ENCODE assay signal across 7 mouse cellular contexts in the genomic region with DNA sequence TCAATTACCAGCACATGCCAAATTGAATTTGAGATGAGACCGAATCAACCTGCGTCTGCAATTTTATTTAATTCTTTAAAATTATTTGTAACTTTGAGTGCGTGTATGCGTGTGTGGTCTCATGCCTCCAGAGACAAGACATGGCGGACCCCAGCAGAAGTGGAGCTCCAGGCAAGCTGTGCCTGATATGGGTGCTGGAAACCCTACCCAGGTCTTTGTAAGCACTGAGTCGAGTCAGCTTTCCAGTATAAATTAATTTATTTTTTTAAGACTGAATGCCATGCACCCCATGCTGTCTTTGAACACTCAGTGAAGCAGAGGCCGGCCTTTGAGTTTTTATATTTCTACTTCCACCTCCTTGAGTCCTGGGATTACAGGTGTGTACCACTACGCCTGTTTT. TPM values are rescaled to one million over a fixed set of nuclear protein-coding genes. Genes with fewer than 3 reads are reported as not detected.
A peak's percentile ranks its signal among the peaks of the same experiment; 100 is the strongest.
DNase-seq lines count a peak whose midpoint lies in the region; ATAC-seq and TF ChIP-seq lines count a peak whose summit lies in the region.

No protein-coding gene starts in this region.

- TF ChIP-seq POLR2A in spleen, adult 2 months (IDR thresholded peaks at IDR 0.05; ENCODE audit: low read depth, low read length), result no peak

- peak overlapping the region; percentile 95 for H3K4me2 ChIP-seq in limb, embryonic 13.5 days (replicated peaks)
- H3K4me2 ChIP-seq in stomach, embryonic 15.5 days, result peak overlapping the region; percentile 72

- 0 out of 2 replicates have a peak, but pooled peaks cover 2% of the 10 kb centered on the region for H3K4me1 ChIP-seq in spleen, adult 2 months (ENCODE audit: control insufficient read depth, insufficient read depth, insufficient read length)
- peaks cover 11% of the 10 kb centered on the region for H3K4me1 ChIP-seq in limb, embryonic 13.5 days
- H3K4me1 ChIP-seq in stomach, embryonic 15.5 days, result peaks cover 5% of the 10 kb centered on the region

- ATAC-seq in erythroblast, adult 5-6 weeks (replicated peaks; ENCODE audit: low FRiP score, poor library complexity, severe bottlenecking), result 0 out of 2 replicates have a peak, but pooled peaks have one; percentile 4
- ATAC-seq in limb, embryonic 13.5 days (ENCODE audit: low FRiP score, low read depth), result no peak
- no peak for ATAC-seq in stomach, embryonic 15.5 days (ENCODE audit: insufficient read depth, low FRiP score, low read depth)

- 0 out of 2 replicates have a peak overlapping the region, but pooled peaks have one; percentile 69 for H3K27ac ChIP-seq in spleen, adult 2 months (ENCODE audit: insufficient read depth, low read length)
- H3K27ac ChIP-seq in limb, embryonic 13.5 days, result no peak overlapping the region
- H3K27ac ChIP-seq in stomach, embryonic 15.5 days, result 0 out of 2 replicates have a peak overlapping the region, but pooled peaks have one; percentile 51

- no peaks in the 10 kb centered on the region for H3K9me3 ChIP-seq in limb, embryonic 13.5 days
- no peaks in the 10 kb centered on the region for H3K9me3 ChIP-seq in stomach, embryonic 15.5 days

- peak overlapping the region; percentile 74 for H3K4me3 ChIP-seq in spleen, adult 2 months (ENCODE audit: extremely low read depth, insufficient read depth, insufficient read length)
- peak overlapping the region; percentile 81 for H3K4me3 ChIP-seq in limb, embryonic 13.5 days
- H3K4me3 ChIP-seq in stomach, embryonic 15.5 days (replicated peaks), result peak overlapping the region; percentile 73

- 46% methylated on average over 8 of the region's 8 CpGs for WGBS in spleen, adult 2 months
- 42% methylated on average over 8 of the region's 8 CpGs for WGBS in limb, embryonic 13.5 days
- 46% methylated on average over 8 of the region's 8 CpGs for WGBS in stomach, embryonic 15.5 days

- H3K27me3 ChIP-seq in spleen, adult 2 months (ENCODE audit: control insufficient read depth, insufficient read depth, low read length), result no peaks in the 10 kb centered on the region
- H3K27me3 ChIP-seq in limb, embryonic 13.5 days, result no peaks in the 10 kb centered on the region
- no peaks in the 10 kb centered on the region for H3K27me3 ChIP-seq in stomach, embryonic 15.5 days (replicated peaks)

- H3K36me3 ChIP-seq in spleen, adult 2 months (ENCODE audit: control insufficient read depth, insufficient read depth, low read length), result no peaks in the 10 kb centered on the region
- no peaks in the 10 kb centered on the region for H3K36me3 ChIP-seq in limb, embryonic 13.5 days
- no peaks in the 10 kb centered on the region for H3K36me3 ChIP-seq in stomach, embryonic 15.5 days

- DNase-seq in spleen, adult 2 months (ENCODE audit: low read depth in 1 of 2, low spot score in 2 of 2), result no peak
- DNase-seq in spleen, adult 12 weeks (ENCODE audit: low spot score), result no peak
- no peak for DNase-seq in urinary bladder, postnatal 4 days (ENCODE audit: low spot score in 2 of 2)
- DNase-seq in embryo, embryonic 11 days, result no peak

- H3K9ac ChIP-seq in limb, embryonic 13.5 days, result peak overlapping the region; percentile 80
- peak overlapping the region; percentile 57; the same call in 1 of the 2 replicates for H3K9ac ChIP-seq in stomach, embryonic 15.5 days

- no peak for TF ChIP-seq CTCF in spleen, adult 2 months (IDR thresholded peaks at IDR 0.05; ENCODE audit: extremely low read depth, insufficient read depth, insufficient read length, insufficient replicate concordance)

RNA-seq across cellular contexts. Expression of gene Atg7, which starts 0.8 kb away (rescaled TPM):
- 11.7 and 13.2 TPM in 2 replicates for polyA plus RNA-seq in spleen, adult 2 months (2012; rRNA removed)
- 11.1 and 36.5 TPM in 2 replicates for total RNA-seq in erythroblast, adult 5-6 weeks (2015; ENCODE audit: low replicate concordance)
- 5.2 and 9.2 TPM in 2 replicates for total RNA-seq in erythroblast, adult 5-6 weeks (2017; ENCODE audit: low replicate concordance)
- 18.7 and 18.8 TPM in 2 replicates for polyA plus RNA-seq in limb, embryonic 13.5 days (2015; fragmentation: Nextera tagmentation; extraction: Ambion mirVana)
- polyA plus RNA-seq in stomach, embryonic 15.5 days (2015; fragmentation: Nextera tagmentation; extraction: Ambion mirVana), result 18.4 and 20.7 TPM in 2 replicates
